Mouse (Mus musculus): ENCODE measurements around the gene Nudt6. TPM values are rescaled to one million over a fixed set of nuclear protein-coding genes. Genes with fewer than 3 reads are reported as not detected.

Nudt6 gene
- polyA plus RNA-seq, 1 experiment from 2014 or later = 13.2 TPM

Other genes starting within 250 kb of the Nudt6 start
- gene Il21, start 187.6 kb downstream of the Nudt6 start, polyA plus RNA-seq (2014; fragmentation: Nextera tagmentation; extraction: Ambion mirVana) = not detected in 2 replicates
- 4.7 and 5.7 TPM in 2 replicates for gene Bbs12, start 107.7 kb downstream of the Nudt6 start, polyA plus RNA-seq (2014; fragmentation: Nextera tagmentation; extraction: Ambion mirVana)
- gene Cetn4, start 107.5 kb downstream of the Nudt6 start, polyA plus RNA-seq (2014; fragmentation: Nextera tagmentation; extraction: Ambion mirVana) = 0.52 and 1.1 TPM in 2 replicates
- 1.4 and 1.5 TPM in 2 replicates for gene Fgf2, start 71.9 kb downstream of the Nudt6 start, polyA plus RNA-seq (2014; fragmentation: Nextera tagmentation; extraction: Ambion mirVana)
- 27.8 TPM in 2 replicates for gene Spata5, start 315 bp downstream of the Nudt6 start, polyA plus RNA-seq (2014; fragmentation: Nextera tagmentation; extraction: Ambion mirVana)
- gene Spry1, start 219.7 kb upstream of the Nudt6 start, polyA plus RNA-seq (2014; fragmentation: Nextera tagmentation; extraction: Ambion mirVana) = 4.8 and 6.3 TPM in 2 replicates